Mouse (Mus musculus): ENCODE measurements around the gene Tmem52. TPM values are rescaled to one million over a fixed set of nuclear protein-coding genes. Genes with fewer than 3 reads are reported as not detected.
A peak's percentile ranks its signal among the peaks of the same experiment; 100 is the strongest.

Tmem52 gene
- polyA plus RNA-seq, 1 experiment from 2014 or later = not detected

GRCm38 (mm10) chr4:155482125-155482480 is 13.2 kb downstream of the Tmem52 start:
- no peak overlapping the region; the same call in 1 of the 2 replicates for H3K9ac ChIP-seq (ENCODE audit: low read length)
- WGBS = 88% methylated on average over 6 of the region's 6 CpGs
- no peak overlapping the region for H3K27ac ChIP-seq (ENCODE audit: low read depth, low read length)
- no peaks in the 10 kb centered on the region for H3K27me3 ChIP-seq (ENCODE audit: control insufficient read depth, insufficient read depth, low read length)
- no peak for DNase-seq (ENCODE audit: low spot score)
- no peaks in the 10 kb centered on the region for H3K4me1 ChIP-seq (ENCODE audit: control insufficient read depth, insufficient read depth, low read length)
- ATAC-seq (ENCODE audit: insufficient read depth, low FRiP score, low TSS enrichment) = no peak
- no peaks in the 10 kb centered on the region for H3K9me3 ChIP-seq (ENCODE audit: control insufficient read depth, low read length)
- no peaks in the 10 kb centered on the region for H3K36me3 ChIP-seq (ENCODE audit: control insufficient read depth, insufficient read depth, low read length)
- H3K4me3 ChIP-seq (ENCODE audit: low read depth, low read length) = no peak overlapping the region
- no peak overlapping the region for H3K4me2 ChIP-seq (ENCODE audit: low read depth)

GRCm38 (mm10) chr4:155482733-155483540 is 14.0 kb downstream of the Tmem52 start:
- no peaks in the 10 kb centered on the region for H3K4me1 ChIP-seq (ENCODE audit: control insufficient read depth, insufficient read depth, low read length)
- no peak overlapping the region for H3K4me3 ChIP-seq (ENCODE audit: low read depth, low read length)
- H3K4me2 ChIP-seq (ENCODE audit: low read depth) = no peak overlapping the region
- H3K36me3 ChIP-seq (ENCODE audit: control insufficient read depth, insufficient read depth, low read length) = no peaks in the 10 kb centered on the region
- H3K27ac ChIP-seq (ENCODE audit: low read depth, low read length) = no peak overlapping the region
- no peaks in the 10 kb centered on the region for H3K9me3 ChIP-seq (ENCODE audit: control insufficient read depth, low read length)
- H3K27me3 ChIP-seq (ENCODE audit: control insufficient read depth, insufficient read depth, low read length) = no peaks in the 10 kb centered on the region
- DNase-seq (ENCODE audit: low spot score) (no peak), ATAC-seq (ENCODE audit: insufficient read depth, low FRiP score, low TSS enrichment) (no peak)
- 69% methylated on average over 8 of the region's 8 CpGs for WGBS
- no peak overlapping the region for H3K9ac ChIP-seq (ENCODE audit: low read length)

GRCm38 (mm10) chr4:155485521-155485920 is 16.6 kb downstream of the Tmem52 start:
- H3K27ac ChIP-seq (ENCODE audit: low read depth, low read length) = no peak overlapping the region

GRCm38 (mm10) chr4:155487746-155488145 is 18.8 kb downstream of the Tmem52 start:
- H3K9ac ChIP-seq (ENCODE audit: low read length) = no peak overlapping the region
- DNase-seq (ENCODE audit: low spot score) = no peak
- WGBS = 45% methylated on average over 3 of the region's 3 CpGs

More at GRCm38 (mm10) chr4:155485521-155485920, 16.6 kb downstream of the Tmem52 start:
- no peaks in the 10 kb centered on the region for H3K36me3 ChIP-seq (ENCODE audit: control insufficient read depth, insufficient read depth, low read length)
- H3K4me3 ChIP-seq (ENCODE audit: low read depth, low read length) = no peak overlapping the region
- no peak for ATAC-seq (ENCODE audit: insufficient read depth, low FRiP score, low TSS enrichment)
- 73% methylated on average over 3 of the region's 3 CpGs for WGBS
- H3K9me3 ChIP-seq (ENCODE audit: control insufficient read depth, low read length) = no peaks in the 10 kb centered on the region
- no peak overlapping the region for H3K4me2 ChIP-seq (ENCODE audit: low read depth)
- H3K9ac ChIP-seq (ENCODE audit: low read length) = no peak overlapping the region
- no peak for DNase-seq (ENCODE audit: low spot score)
- H3K4me1 ChIP-seq (ENCODE audit: control insufficient read depth, insufficient read depth, low read length) = 0 out of 2 replicates have a peak, but pooled peaks cover 3% of the 10 kb centered on the region
- H3K27me3 ChIP-seq (ENCODE audit: control insufficient read depth, insufficient read depth, low read length) = no peaks in the 10 kb centered on the region

GRCm38 (mm10) chr4:155488232-155489025 is 19.5 kb downstream of the Tmem52 start:
- no peak overlapping the region for H3K4me2 ChIP-seq (ENCODE audit: low read depth)
- H3K4me3 ChIP-seq (ENCODE audit: low read depth, low read length) = no peak overlapping the region
- WGBS = 77% methylated on average over 8 of the region's 8 CpGs
- no peak overlapping the region for H3K9ac ChIP-seq (ENCODE audit: low read length)
- DNase-seq (ENCODE audit: low spot score) (no peak), ATAC-seq (ENCODE audit: insufficient read depth, low FRiP score, low TSS enrichment) (no peak)
- no peaks in the 10 kb centered on the region for H3K36me3 ChIP-seq (ENCODE audit: control insufficient read depth, insufficient read depth, low read length)
- H3K27ac ChIP-seq (ENCODE audit: low read depth, low read length) = no peak overlapping the region
- no peaks in the 10 kb centered on the region for H3K9me3 ChIP-seq (ENCODE audit: control insufficient read depth, low read length)
- H3K27me3 ChIP-seq (ENCODE audit: control insufficient read depth, insufficient read depth, low read length) = no peaks in the 10 kb centered on the region
- H3K4me1 ChIP-seq (ENCODE audit: control insufficient read depth, insufficient read depth, low read length) = peaks cover 9% of the 10 kb centered on the region

More at GRCm38 (mm10) chr4:155487746-155488145, 18.8 kb downstream of the Tmem52 start:
- ATAC-seq (ENCODE audit: insufficient read depth, low FRiP score, low TSS enrichment) = no peak
- Histone ChIP-seq H3K36me3 (ENCODE audit: control insufficient read depth, insufficient read depth, low read length) (no peaks in the 10 kb centered on the region), H3K27me3 (ENCODE audit: control insufficient read depth, insufficient read depth, low read length) (no peaks in the 10 kb centered on the region), H3K4me1 (ENCODE audit: control insufficient read depth, insufficient read depth, low read length) (0 out of 2 replicates have a peak, but pooled peaks cover 3% of the 10 kb centered on the region), H3K4me2 (ENCODE audit: low read depth) (no peak overlapping the region), H3K4me3 (ENCODE audit: low read depth, low read length) (no peak overlapping the region), H3K9me3 (ENCODE audit: control insufficient read depth, low read length) (no peaks in the 10 kb centered on the region), H3K27ac (ENCODE audit: low read depth, low read length) (no peak overlapping the region)

- Histone ChIP-seq H3K4me1 (ENCODE audit: control insufficient read depth, insufficient read depth, low read length) (peaks cover 14% of the 10 kb centered on the region), H3K4me3 (ENCODE audit: low read depth, low read length) (no peak overlapping the region), H3K9ac (ENCODE audit: low read length) (no peak overlapping the region), H3K27ac (ENCODE audit: low read depth, low read length) (no peak overlapping the region), H3K4me2 (ENCODE audit: low read depth) (no peak overlapping the region), H3K36me3 (ENCODE audit: control insufficient read depth, insufficient read depth, low read length) (no peaks in the 10 kb centered on the region), H3K9me3 (ENCODE audit: control insufficient read depth, low read length) (no peaks in the 10 kb centered on the region), H3K27me3 (ENCODE audit: control insufficient read depth, insufficient read depth, low read length) (no peaks in the 10 kb centered on the region)
- ATAC-seq (ENCODE audit: insufficient read depth, low FRiP score, low TSS enrichment) = no peak
- whole genome bisulfite sequencing = 81% methylated on average over 9 of the region's 9 CpGs
- no peak for DNase-seq (ENCODE audit: low spot score)
These were observed 20.4 kb downstream of the Tmem52 start for GRCm38 (mm10) chr4:155489101-155489970.

GRCm38 (mm10) chr4:155490456-155490855 is 21.5 kb downstream of the Tmem52 start:
- ATAC-seq (ENCODE audit: insufficient read depth, low FRiP score, low TSS enrichment) = no peak
- Histone ChIP-seq H3K9ac (ENCODE audit: low read length) (peak overlapping the region; percentile 98), H3K27me3 (ENCODE audit: control insufficient read depth, insufficient read depth, low read length) (no peaks in the 10 kb centered on the region), H3K9me3 (ENCODE audit: control insufficient read depth, low read length) (no peaks in the 10 kb centered on the region), H3K4me1 (ENCODE audit: control insufficient read depth, insufficient read depth, low read length) (peaks cover 14% of the 10 kb centered on the region), H3K4me3 (ENCODE audit: low read depth, low read length) (peak overlapping the region; percentile 100), H3K27ac (ENCODE audit: low read depth, low read length) (no peak overlapping the region), H3K36me3 (ENCODE audit: control insufficient read depth, insufficient read depth, low read length) (no peaks in the 10 kb centered on the region), H3K4me2 (ENCODE audit: low read depth) (peak overlapping the region; percentile 74)
- WGBS = 34% methylated on average over 5 of the region's 5 CpGs
- DNase-seq (ENCODE audit: low spot score) = no peak

- Histone ChIP-seq H3K4me3 (ENCODE audit: low read depth, low read length) (peak within 1 kb of the TSS; percentile 100), H3K9ac (ENCODE audit: low read length) (peak within 1 kb of the TSS; percentile 98), H3K4me1 (ENCODE audit: control insufficient read depth, insufficient read depth, low read length) (peaks cover 14% of the 10 kb centered on the region), H3K4me2 (ENCODE audit: low read depth) (peak within 1 kb of the TSS; percentile 86), H3K27me3 (ENCODE audit: control insufficient read depth, insufficient read depth, low read length) (no peaks in the 10 kb centered on the region), H3K9me3 (ENCODE audit: control insufficient read depth, low read length) (no peaks in the 10 kb centered on the region), H3K27ac (ENCODE audit: low read depth, low read length) (peak within 1 kb of the TSS; percentile 90), H3K36me3 (ENCODE audit: control insufficient read depth, insufficient read depth, low read length) (no peaks in the 10 kb centered on the region)
- DNase-seq (ENCODE audit: low spot score) = peak; percentile 94
- ATAC-seq (ENCODE audit: insufficient read depth, low FRiP score, low TSS enrichment) = peak; percentile 85
- under 1% methylated on average over 32 of the region's 60 CpGs for WGBS
These were observed 22.1 kb downstream of the Tmem52 start, which contains the start of gene Gnb1 for GRCm38 (mm10) chr4:155490990-155491504. Gnb1 (plus strand) TSS chr4:155491361.

Data from neural tube, embryonic 11.5 days (tissue).